Mouse (Mus musculus): ENCODE results near the gene Rab1a. TPM values are rescaled to one million over a fixed set of nuclear protein-coding genes. Genes with fewer than 3 reads are reported as not detected.

The Rab1a gene
- polyA plus RNA-seq, 1 experiment from 2014 or later: 174 TPM

DNA sequence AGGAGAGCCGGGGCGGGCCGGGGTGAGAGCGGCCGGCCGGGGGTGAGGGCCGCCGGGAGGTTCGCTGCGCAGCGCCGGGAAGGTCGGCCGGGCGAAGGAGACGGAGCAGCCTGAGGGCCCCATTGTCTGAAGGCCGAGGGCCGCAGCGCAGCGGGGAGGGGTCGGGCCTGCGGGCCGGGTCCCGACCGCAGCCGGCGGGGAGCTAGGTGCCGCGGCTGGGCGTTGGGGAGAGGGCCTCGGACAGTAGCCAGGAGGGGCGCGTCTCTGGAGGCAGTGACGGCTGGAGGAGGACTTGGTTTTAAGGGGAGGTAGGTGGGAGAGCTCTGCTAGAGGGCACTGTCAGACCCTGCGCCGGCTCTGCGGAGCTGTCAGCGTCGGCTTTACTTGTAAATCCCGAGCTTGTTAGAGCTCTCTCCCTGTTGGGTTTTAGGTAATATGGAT, 449 bp downstream of the Rab1a start:
- TF ChIP-seq CTCF (IDR thresholded peaks at IDR 0.05): no peak
- ChIA-PET CTCF (interaction anchor here (1.0 to 2.1 kb wide), 4 partner anchors 11 to 131 kb away, joined by 4 to 5 read pairs (median 4); partner anchors contain the start of gene Slc1a4), POLR2A (interaction anchor here (1.8 kb wide), 1 partner anchor 9 kb away, joined by 4 read pairs; no protein-coding TSS in a partner anchor)
- ATAC-seq (peak; percentile 19), DNase-seq (ENCODE audit: low read depth, low spot score) (no peak)
- H3K27me3 ChIP-seq: no peaks in the 10 kb centered on the region
- in situ Hi-C loops (cut with MboI; ENCODE audit: low pct_unique_long_range_greater_than_20kb): no loop called here

DNA sequence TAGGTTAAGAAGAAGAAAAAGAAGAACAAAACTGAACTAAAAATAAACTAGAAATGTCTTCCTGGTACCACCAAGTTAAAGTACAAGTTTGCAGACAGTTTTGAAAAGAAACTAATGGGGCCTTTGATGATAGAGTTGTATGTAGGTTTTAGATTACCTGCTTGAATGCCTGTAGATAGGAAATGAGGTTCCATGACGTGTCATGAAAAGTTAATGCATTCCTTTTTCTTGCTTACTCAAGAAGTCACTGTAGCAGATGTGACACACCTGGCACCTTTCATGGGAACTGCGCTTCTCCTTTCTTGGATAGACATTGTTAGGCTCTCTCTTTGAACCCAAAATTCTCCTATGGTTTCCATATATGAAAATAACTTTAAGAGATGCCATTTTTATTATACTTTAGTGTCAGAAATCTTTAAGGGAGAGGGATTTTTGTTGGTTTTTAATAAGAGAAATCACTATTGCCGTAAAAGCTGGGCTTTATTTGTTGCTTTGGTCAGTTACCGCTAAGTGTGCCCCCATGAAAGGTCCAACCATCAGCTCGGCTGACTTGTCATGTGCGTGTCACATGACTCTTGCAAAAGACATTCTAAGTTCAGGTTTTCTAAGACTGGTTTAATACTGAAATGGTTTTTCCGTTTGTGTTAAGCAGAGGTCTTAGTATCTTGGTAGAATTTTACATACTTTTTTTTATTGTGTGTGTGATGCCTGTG, 1.2 kb downstream of the Rab1a start:
- in situ Hi-C loops (cut with MboI; ENCODE audit: low pct_unique_long_range_greater_than_20kb): no loop called here
- no peaks in the 10 kb centered on the region for H3K27me3 ChIP-seq
- TF ChIP-seq CTCF (IDR thresholded peaks at IDR 0.05): no peak
- ATAC-seq (no peak), DNase-seq (ENCODE audit: low read depth, low spot score) (no peak)
- ChIA-PET CTCF (interaction anchor here (1.0 to 2.1 kb wide), 5 partner anchors 10 to 131 kb away, joined by 3 to 5 read pairs (median 4); partner anchors contain the start of gene Slc1a4), POLR2A (interaction anchor here (1.6 to 1.8 kb wide), 2 partner anchors 8 to 15 kb away, joined by 3 to 4 read pairs; no protein-coding TSS in a partner anchor)

DNA sequence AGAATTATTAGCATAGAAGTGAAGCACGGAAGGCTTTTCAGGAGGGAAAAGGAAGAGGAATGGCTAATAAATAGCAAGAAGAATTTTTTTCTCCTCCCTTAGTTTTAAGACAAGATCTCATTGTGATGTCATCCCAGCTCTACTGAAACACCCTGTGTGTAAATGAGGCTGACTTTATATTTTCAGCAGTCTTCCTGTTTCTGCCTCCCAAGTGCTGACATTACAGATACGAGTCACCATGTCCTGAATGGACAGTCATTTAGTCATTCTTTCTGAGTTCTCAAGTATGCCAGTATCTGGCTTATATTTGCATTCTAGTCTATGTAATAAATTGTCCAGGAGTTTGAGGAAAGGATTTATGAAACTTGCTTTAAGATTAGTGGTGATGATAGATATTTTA, 3.1 kb downstream of the Rab1a start:
- in situ Hi-C loops (cut with MboI; ENCODE audit: low pct_unique_long_range_greater_than_20kb): no loop called here
- ChIA-PET POLR2A (interaction anchor here (1.6 kb wide), 1 partner anchor 13 kb away, joined by 3 read pairs; no protein-coding TSS in a partner anchor), CTCF (interaction anchor here (1.7 kb wide), 1 partner anchor 11 kb away, joined by 5 read pairs; no protein-coding TSS in a partner anchor)
- DNase-seq (ENCODE audit: low read depth, low spot score) (no peak), ATAC-seq (no peak)
- no peaks in the 10 kb centered on the region for H3K27me3 ChIP-seq
- TF ChIP-seq CTCF (IDR thresholded peaks at IDR 0.05): no peak

DNA sequence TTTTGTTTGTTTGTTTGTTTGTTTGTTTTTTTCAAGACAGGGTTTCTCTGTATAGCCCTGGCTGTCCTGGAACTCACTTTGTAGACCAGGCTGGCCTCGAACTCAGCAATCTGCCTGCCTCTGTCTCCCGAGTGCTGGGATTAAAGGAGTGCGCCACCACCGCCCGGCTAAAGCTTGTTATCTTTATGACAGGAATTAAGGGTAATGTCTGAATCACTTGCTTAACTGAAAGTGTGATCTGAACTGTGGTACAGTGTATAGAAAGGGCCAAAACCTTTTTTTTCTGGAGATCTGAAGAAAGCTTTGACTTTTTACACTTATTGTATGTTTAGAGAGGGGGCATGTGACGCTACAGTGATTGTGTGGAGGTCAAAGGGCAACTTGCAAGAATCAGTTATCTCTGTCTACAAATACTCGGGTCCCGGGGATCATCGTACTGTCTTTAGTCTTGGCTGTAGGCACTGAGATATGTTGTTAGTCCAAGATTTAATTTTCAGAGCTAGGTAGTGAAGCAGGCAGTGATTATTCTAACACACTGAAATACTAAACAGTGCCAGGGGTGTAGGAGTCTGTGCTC, 3.7 kb downstream of the Rab1a start:
- POLR2A ChIA-PET: no interaction called here
- ATAC-seq (no peak), DNase-seq (ENCODE audit: low read depth, low spot score) (no peak)
- TF ChIP-seq CTCF (IDR thresholded peaks at IDR 0.05): no peak
- no peaks in the 10 kb centered on the region for H3K27me3 ChIP-seq
- CTCF ChIA-PET: interaction anchor here (1.4 to 1.7 kb wide), 2 partner anchors 10 to 11 kb away, joined by 3 to 5 read pairs; no protein-coding TSS in a partner anchor
- in situ Hi-C loops (cut with MboI; ENCODE audit: low pct_unique_long_range_greater_than_20kb): no loop called here

DNA sequence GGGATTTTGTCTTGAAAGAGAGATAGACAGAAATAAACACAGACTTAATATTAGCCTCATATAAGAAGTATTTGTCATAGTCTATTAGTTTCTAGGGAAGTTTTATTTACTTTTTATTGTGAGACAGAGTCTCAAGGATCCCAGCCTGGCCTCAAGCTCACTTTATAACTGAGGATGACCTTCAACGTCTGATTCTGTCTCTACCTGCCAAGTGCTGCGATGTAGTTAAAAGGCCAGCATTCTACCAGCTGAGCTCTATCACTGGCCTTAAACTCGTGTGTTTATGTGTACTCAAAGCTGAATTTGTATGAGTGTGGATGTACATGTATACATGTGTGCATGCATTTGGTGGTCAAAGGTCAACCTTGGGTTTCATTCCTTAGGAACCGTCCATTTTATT, 4.3 kb downstream of the Rab1a start:
- CTCF ChIA-PET: interaction anchor here (1.4 to 1.7 kb wide), 3 partner anchors 9 to 45 kb away, joined by 3 to 5 read pairs (median 3); no protein-coding TSS in a partner anchor
- in situ Hi-C loops (cut with MboI; ENCODE audit: low pct_unique_long_range_greater_than_20kb): no loop called here
- POLR2A ChIA-PET: no interaction called here

DNA sequence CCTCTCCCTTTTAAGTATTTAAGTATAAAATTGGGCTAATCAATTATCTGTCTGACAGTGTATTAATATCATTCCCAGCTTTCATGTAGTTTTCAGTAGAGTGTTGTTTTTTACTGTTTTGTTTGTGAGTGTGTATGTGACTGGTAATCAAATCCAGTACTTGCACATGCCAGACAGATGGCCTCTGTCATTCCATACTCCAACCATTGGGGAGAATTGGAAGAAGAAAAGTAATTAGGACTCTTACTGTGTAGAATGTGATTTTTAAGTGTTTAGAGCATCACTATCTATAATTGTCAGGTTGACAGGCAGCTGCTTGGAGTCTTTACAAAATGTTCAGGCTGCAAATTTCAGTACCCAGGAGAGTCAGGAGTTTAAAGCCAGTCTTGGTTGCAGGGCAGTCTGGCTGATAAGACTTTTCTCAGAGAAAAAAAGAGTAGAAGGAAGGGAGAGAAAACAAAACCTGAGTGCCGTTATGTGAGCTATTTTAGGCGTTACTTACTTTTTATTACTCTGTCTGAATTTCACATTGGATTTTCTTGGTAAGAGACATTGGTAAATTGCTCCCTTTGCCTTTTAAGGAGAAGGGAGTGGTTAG, 5.5 kb downstream of the Rab1a start:
- H3K27me3 ChIP-seq: no peaks in the 10 kb centered on the region
- in situ Hi-C loops (cut with MboI; ENCODE audit: low pct_unique_long_range_greater_than_20kb): no loop called here
- ChIA-PET CTCF (interaction anchor here (1.4 to 1.7 kb wide), 2 partner anchors 8 to 44 kb away, joined by 3 read pairs; no protein-coding TSS in a partner anchor), POLR2A (interaction anchor here (0.9 kb wide), 1 partner anchor 24 kb away, joined by 3 read pairs; no protein-coding TSS in a partner anchor)
- DNase-seq (ENCODE audit: low read depth, low spot score) (no peak), ATAC-seq (no peak)
- TF ChIP-seq CTCF (IDR thresholded peaks at IDR 0.05): no peak

More for the DNA sequence above, 4.3 kb downstream of the Rab1a start:
- ATAC-seq (no peak), DNase-seq (ENCODE audit: low read depth, low spot score) (no peak)
- no peak for TF ChIP-seq CTCF (IDR thresholded peaks at IDR 0.05)
- H3K27me3 ChIP-seq: no peaks in the 10 kb centered on the region

DNA sequence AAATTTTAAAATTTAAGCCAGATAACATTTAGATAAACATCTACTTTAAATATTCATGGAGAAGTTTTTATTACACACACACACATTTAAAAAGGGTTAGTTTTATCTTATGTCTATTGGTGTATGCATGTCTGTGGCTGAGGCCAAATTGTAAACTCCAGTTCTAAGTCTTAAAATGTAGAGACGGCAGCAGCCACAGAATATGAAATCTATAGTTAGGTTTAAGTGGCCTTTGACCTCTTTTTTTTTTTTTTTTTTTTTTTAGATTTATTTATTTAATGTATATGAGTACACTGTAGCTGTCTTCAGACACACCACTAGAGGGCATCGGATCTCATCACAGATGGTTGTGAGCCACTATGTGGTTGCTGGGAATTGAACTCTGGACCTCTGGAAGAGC, 6.4 kb downstream of the Rab1a start:
- CTCF ChIA-PET: no interaction called here
- no peaks in the 10 kb centered on the region for H3K27me3 ChIP-seq
- DNase-seq (ENCODE audit: low read depth, low spot score) (no peak), ATAC-seq (no peak)
- TF ChIP-seq CTCF (IDR thresholded peaks at IDR 0.05): peak; percentile 28
- POLR2A ChIA-PET: no interaction called here
- in situ Hi-C loops (cut with MboI; ENCODE audit: low pct_unique_long_range_greater_than_20kb): no loop called here

DNA sequence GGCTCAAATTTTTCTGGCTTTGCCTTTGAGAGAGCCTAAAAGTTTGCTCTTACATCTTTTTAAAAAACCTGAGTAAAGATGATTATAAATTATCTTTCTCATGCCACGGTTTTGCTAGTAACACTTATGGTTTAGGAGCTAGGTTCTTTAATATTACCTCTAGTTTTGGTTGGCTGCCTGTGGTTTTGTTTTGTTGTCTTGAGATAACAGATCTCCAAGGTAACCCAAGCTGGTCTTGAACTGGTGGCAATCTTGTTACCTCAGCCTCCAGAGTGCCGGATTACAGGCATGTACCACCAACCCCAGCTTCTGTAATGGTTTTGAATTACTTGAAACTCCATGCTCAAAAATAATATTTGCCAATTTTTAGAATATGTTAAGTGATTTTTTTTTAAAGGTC, 10.6 kb downstream of the Rab1a start:
- DNase-seq (ENCODE audit: low read depth, low spot score): no peak
- ChIA-PET CTCF (interaction anchor here (1.5 to 1.6 kb wide), 2 partner anchors 9 to 12 kb away, joined by 4 to 5 read pairs; no protein-coding TSS in a partner anchor), POLR2A (interaction anchor here (0.7 to 1.1 kb wide), 2 partner anchors 18 to 1111 kb away, joined by 3 to 6 read pairs; no protein-coding TSS in a partner anchor)
- no peaks in the 10 kb centered on the region for H3K27me3 ChIP-seq
- in situ Hi-C loops (cut with MboI; ENCODE audit: low pct_unique_long_range_greater_than_20kb): no loop called here
- ATAC-seq: no peak
- no peak for TF ChIP-seq CTCF (IDR thresholded peaks at IDR 0.05)

DNA sequence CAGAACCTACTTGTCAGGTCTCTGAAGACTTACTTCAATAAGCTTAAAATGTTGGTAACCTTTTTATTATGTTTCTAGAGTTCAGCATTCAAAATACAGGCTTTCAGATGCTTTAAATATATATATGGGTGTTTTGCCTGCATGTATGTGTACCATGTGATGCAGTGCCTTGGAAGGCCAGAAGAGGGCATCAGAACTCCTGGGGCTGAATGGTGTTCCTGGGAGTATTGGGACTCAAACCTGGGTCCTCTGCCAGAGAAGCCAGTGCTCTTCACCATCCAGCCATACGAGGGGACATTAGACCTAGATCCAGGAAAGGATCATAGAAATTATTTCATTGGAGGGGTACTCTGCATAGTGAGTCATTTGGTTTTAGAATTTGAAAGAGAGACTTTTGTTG, 13.5 kb downstream of the Rab1a start:
- peak; percentile 67 for TF ChIP-seq CTCF (IDR thresholded peaks at IDR 0.05)
- no peak for DNase-seq (ENCODE audit: low read depth, low spot score)
- ATAC-seq: no peak
- ChIA-PET CTCF (interaction anchor here (0.8 to 1.9 kb wide), 4 partner anchors 9 to 82 kb away, joined by 3 to 6 read pairs (median 4); no protein-coding TSS in a partner anchor), POLR2A (no interaction called here)
- in situ Hi-C loops (cut with MboI; ENCODE audit: low pct_unique_long_range_greater_than_20kb): no loop called here
- no peaks in the 10 kb centered on the region for H3K27me3 ChIP-seq

DNA sequence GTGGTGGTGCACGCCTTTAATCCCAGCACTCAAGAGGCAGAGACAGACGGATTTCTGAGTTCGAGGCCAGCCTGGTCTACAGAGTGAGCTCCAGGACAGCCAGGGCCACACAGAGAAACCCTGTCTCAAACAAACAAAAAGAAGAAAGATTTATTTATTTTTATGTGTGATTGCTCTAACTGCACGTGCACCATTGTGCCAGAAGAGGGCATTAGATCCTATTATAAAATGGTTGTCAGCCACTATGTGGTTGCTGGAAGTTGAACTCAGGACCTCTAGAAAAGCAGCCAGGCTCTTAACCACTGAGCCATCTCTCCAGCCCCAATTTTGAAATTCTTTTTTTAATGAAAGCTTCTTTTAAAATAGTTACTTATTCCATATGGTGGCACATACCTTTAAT, 15.2 kb downstream of the Rab1a start:
- POLR2A ChIA-PET: interaction anchor here (0.7 kb wide), 1 partner anchor 176 kb away, joined by 3 read pairs; no protein-coding TSS in a partner anchor
- no peak for ATAC-seq

More for the DNA sequence above, 15.2 kb downstream of the Rab1a start:
- in situ Hi-C loops (cut with MboI; ENCODE audit: low pct_unique_long_range_greater_than_20kb): no loop called here
- peak; percentile 59 for TF ChIP-seq CTCF (IDR thresholded peaks at IDR 0.05)
- no peak for DNase-seq (ENCODE audit: low read depth, low spot score)
- CTCF ChIA-PET: interaction anchor here (1.0 to 1.4 kb wide), 4 partner anchors 11 to 386 kb away, joined by 3 to 5 read pairs (median 3); no protein-coding TSS in a partner anchor
- H3K27me3 ChIP-seq: no peaks in the 10 kb centered on the region

Measured in Patski (cell line).